Mouse (Mus musculus): ENCODE measurements at regions not wholly inside any gene's neighbourhood (a gene's known extent, or its start where the extent isn't known, plus 50 kb on each side); places are given as distances from the start of the nearest gene placed in this dataset.

GRCm38 (mm10) chr4:152733017-152733416, 255.3 kb upstream of the Kcnab2 start:
- no peak for TF ChIP-seq CTCF (IDR thresholded peaks at IDR 0.05; ENCODE audit: low read depth, low read length)
- TF ChIP-seq POLR2A (IDR thresholded peaks at IDR 0.05; ENCODE audit: insufficient read depth, low read length) = no peak

Data from ES-Bruce4 (cell line).